Mouse (Mus musculus) MEL (cell line): ENCODE measurements at regions not wholly inside any gene's neighbourhood (a gene's known extent, or its start where the extent isn't known, plus 50 kb on each side); places are given as distances from the start of the nearest gene placed in this dataset.

ENCODE experiments used
- DNase-seq: peaks from one replicate; pipeline ENCODE4 v3.0.0; 2011; ENCODE audit warnings: low read depth, low spot score
- H3K27ac ChIP-seq: 2 replicates; pipeline ENCODE4 v1.5.1; 2012; ENCODE audit warnings: low read depth, mild to moderate bottlenecking, control low read depth, low read length, moderate library complexity; ENCODE audit not compliant: control insufficient read depth
- H3K27me3 ChIP-seq, 2 experiments: fragments of 150-350 bp in 1 of 2; sonication (generic) in 1 of 2; 2 replicates each; pipeline ENCODE4 v1.6.1; 2012; ENCODE audit warnings: low read length in 2 of 2, mild to moderate bottlenecking in 2 of 2, improper control_type of control experiment in 1 of 2, moderate library complexity in 1 of 2; ENCODE audit not compliant: insufficient read depth in 2 of 2, control insufficient read depth in 1 of 2
- H3K36me3 ChIP-seq, 2 experiments: 2 replicates each; pipeline ENCODE4 v1.6.1; 2012 to 2014; ENCODE audit warnings: low read length in 2 of 2, improper control_type of control experiment in 1 of 2, inconsistent platforms in 1 of 2, mild to moderate bottlenecking in 1 of 2; ENCODE audit not compliant: insufficient read depth in 2 of 2, control insufficient read depth in 1 of 2
- H3K4me1 ChIP-seq, 2 experiments: fragments of 150-350 bp in 1 of 2; sonication (generic) in 1 of 2; 2 replicates each; pipeline ENCODE4 v1.6.1; 2012; ENCODE audit warnings: low read length in 2 of 2, improper control_type of control experiment in 1 of 2, mild to moderate bottlenecking in 1 of 2; ENCODE audit not compliant: insufficient read depth in 2 of 2, control insufficient read depth in 1 of 2
- H3K4me3 ChIP-seq, 2 experiments: fragments of 150-350 bp in 1 of 2; sonication (generic) in 1 of 2; 2 replicates each; pipeline ENCODE4 v1.5.1; 2012; ENCODE audit warnings: low read depth in 2 of 2, low read length in 2 of 2, mild to moderate bottlenecking in 2 of 2, moderate library complexity in 2 of 2, control low read depth in 1 of 2, improper control_type of control experiment in 1 of 2; ENCODE audit not compliant: control insufficient read depth in 1 of 2, insufficient read depth in 1 of 2
- H3K79me2 ChIP-seq: 2 replicates; pipeline ENCODE4 v1.6.1; 2012; ENCODE audit warnings: mild to moderate bottlenecking, low read length, moderate library complexity; ENCODE audit not compliant: control insufficient read depth, poor library complexity, insufficient read depth
- H3K9ac ChIP-seq: 2 replicates; pipeline ENCODE4 v1.6.1; 2012; ENCODE audit warnings: low read depth, mild to moderate bottlenecking, control low read depth, low read length, moderate library complexity; ENCODE audit not compliant: control insufficient read depth, poor library complexity, severe bottlenecking
- H3K9me3 ChIP-seq: fragments of 150-350 bp; sonication (generic); replicated peaks from 2 replicates; pipeline ENCODE4 v1.6.1; 2012; ENCODE audit warnings: mild to moderate bottlenecking, low read length, improper control_type of control experiment, moderate library complexity; ENCODE audit not compliant: insufficient read depth
- BHLHE40 ChIP-seq: IDR thresholded peaks from 2 replicates; pipeline ENCODE4 v1.6.1; 2012; ENCODE audit warnings: low read depth, mild to moderate bottlenecking, inconsistent platforms, low read length, improper control_type of control experiment, borderline replicate concordance
- CHD1 ChIP-seq: IDR thresholded peaks from 2 replicates; pipeline ENCODE4 v1.6.1; 2012; ENCODE audit warnings: low read depth, mild to moderate bottlenecking, inconsistent platforms, low read length, improper control_type of control experiment
- CHD2 ChIP-seq: IDR thresholded peaks from 2 replicates; pipeline ENCODE4 v1.6.1; 2011; ENCODE audit warnings: low read length, improper control_type of control experiment
- EP300 ChIP-seq, 2 experiments: IDR thresholded peaks; 2 replicates each; pipeline ENCODE4 v1.6.1; 2011; ENCODE audit warnings: improper control_type of control experiment in 2 of 2, low read length in 2 of 2, low read depth in 1 of 2, mild to moderate bottlenecking in 1 of 2
- GABPA ChIP-seq: IDR thresholded peaks from 2 replicates; pipeline ENCODE4 v1.6.1; 2012; ENCODE audit warnings: low read depth, mild to moderate bottlenecking, inconsistent platforms, low read length, improper control_type of control experiment, moderate library complexity
- JUND ChIP-seq: IDR thresholded peaks from 2 replicates; pipeline ENCODE4 v1.6.1; 2011; ENCODE audit warnings: low read depth, mild to moderate bottlenecking, improper control_type of control experiment, low read length
- MEF2A ChIP-seq: IDR thresholded peaks from 2 replicates; pipeline ENCODE4 v1.6.1; 2014; ENCODE audit warnings: low read depth, mild to moderate bottlenecking, inconsistent platforms, low read length, improper control_type of control experiment; ENCODE audit not compliant: poor library complexity, insufficient replicate concordance, severe bottlenecking; ENCODE audit errors: extremely low read depth
- MXI1 ChIP-seq: IDR thresholded peaks from 2 replicates; pipeline ENCODE4 v1.6.1; 2011; ENCODE audit warnings: mild to moderate bottlenecking, low read depth, low read length, improper control_type of control experiment
- MYB ChIP-seq: IDR thresholded peaks from 2 replicates; pipeline ENCODE4 v1.6.1; 2011; ENCODE audit warnings: mild to moderate bottlenecking, low read depth, low read length, improper control_type of control experiment
- NRF1 ChIP-seq: IDR thresholded peaks from 2 replicates; pipeline ENCODE4 v1.6.1; 2014; ENCODE audit warnings: low read depth, mild to moderate bottlenecking, inconsistent platforms, low read length, improper control_type of control experiment, moderate library complexity; ENCODE audit not compliant: poor library complexity, insufficient read depth, severe bottlenecking
- POLR2AphosphoS2 ChIP-seq: IDR thresholded peaks from 2 replicates; pipeline ENCODE4 v1.6.1; 2011; ENCODE audit warnings: low read length, improper control_type of control experiment
- TAL1 ChIP-seq: IDR thresholded peaks from 2 replicates; pipeline ENCODE4 v1.6.1; 2012; ENCODE audit warnings: mild to moderate bottlenecking, inconsistent platforms, low read length, moderate library complexity, mixed read lengths
- TBP ChIP-seq: IDR thresholded peaks from 2 replicates; pipeline ENCODE4 v1.8.0; 2011; ENCODE audit warnings: low read depth, low read length, improper control_type of control experiment
- TCF12 ChIP-seq: IDR thresholded peaks from 2 replicates; pipeline ENCODE4 v1.6.1; 2014; ENCODE audit warnings: low read depth, mild to moderate bottlenecking, inconsistent platforms, low read length, improper control_type of control experiment, moderate library complexity
- USF2 ChIP-seq, 2 experiments: IDR thresholded peaks; 2 replicates each; pipeline ENCODE4 v1.6.1; 2011 to 2012; ENCODE audit warnings: improper control_type of control experiment in 2 of 2, low read length in 2 of 2, borderline replicate concordance in 1 of 2, inconsistent platforms in 1 of 2, low read depth in 1 of 2, mild to moderate bottlenecking in 1 of 2; ENCODE audit not compliant: insufficient read depth in 1 of 2
- ZC3H11A ChIP-seq: IDR thresholded peaks from 2 replicates; pipeline ENCODE4 v1.6.1; 2012; ENCODE audit warnings: low read depth, mild to moderate bottlenecking, inconsistent platforms, low read length, improper control_type of control experiment
- ZMIZ1 ChIP-seq: IDR thresholded peaks from 2 replicates; pipeline ENCODE4 v1.6.1; 2012; ENCODE audit warnings: low read depth, mild to moderate bottlenecking, inconsistent platforms, low read length, improper control_type of control experiment, moderate library complexity

DNA sequence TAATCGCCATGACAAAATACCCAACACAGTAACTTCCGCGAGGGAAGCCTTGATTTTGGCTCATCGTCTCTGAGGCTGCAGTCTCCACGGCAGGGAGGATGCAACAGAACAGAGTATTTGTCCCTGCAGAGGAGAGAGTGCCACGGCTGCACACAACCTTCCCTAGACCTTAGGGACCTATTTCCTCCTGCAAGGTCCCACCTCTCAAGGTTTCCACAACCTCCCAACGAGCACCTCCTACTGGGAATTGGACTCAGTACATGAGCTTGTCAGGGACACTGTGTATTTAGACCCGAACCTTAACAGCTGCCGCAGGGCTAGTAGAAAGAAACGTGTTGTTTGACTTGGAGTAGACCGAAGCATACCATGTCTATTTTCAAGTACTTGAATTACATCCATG lies 108.8 kb upstream of the Gas2 start:
- no peak for TF ChIP-seq TBP
- TF ChIP-seq CHD1, result no peak
- no peak for TF ChIP-seq EP300 (IDR thresholded peaks at IDR 0.05; ENCODE audit: low read depth in 1 of 2, low read length in 2 of 2)
- no peak for TF ChIP-seq TAL1
- no peak for TF ChIP-seq POLR2AphosphoS2
- no peak for TF ChIP-seq USF2 (IDR thresholded peaks at IDR 0.05; ENCODE audit: borderline replicate concordance in 1 of 2, insufficient read depth in 1 of 2, low read depth in 1 of 2, low read length in 2 of 2)
- TF ChIP-seq ZC3H11A, result no peak
- TF ChIP-seq NRF1, result no peak
- no peak for TF ChIP-seq BHLHE40
- TF ChIP-seq MXI1, result no peak
- TF ChIP-seq, all 39 proteins: peak for 0
- Histone ChIP-seq H3K9ac (no peak overlapping the region), H3K9me3 (no peaks in the 10 kb centered on the region)

DNA sequence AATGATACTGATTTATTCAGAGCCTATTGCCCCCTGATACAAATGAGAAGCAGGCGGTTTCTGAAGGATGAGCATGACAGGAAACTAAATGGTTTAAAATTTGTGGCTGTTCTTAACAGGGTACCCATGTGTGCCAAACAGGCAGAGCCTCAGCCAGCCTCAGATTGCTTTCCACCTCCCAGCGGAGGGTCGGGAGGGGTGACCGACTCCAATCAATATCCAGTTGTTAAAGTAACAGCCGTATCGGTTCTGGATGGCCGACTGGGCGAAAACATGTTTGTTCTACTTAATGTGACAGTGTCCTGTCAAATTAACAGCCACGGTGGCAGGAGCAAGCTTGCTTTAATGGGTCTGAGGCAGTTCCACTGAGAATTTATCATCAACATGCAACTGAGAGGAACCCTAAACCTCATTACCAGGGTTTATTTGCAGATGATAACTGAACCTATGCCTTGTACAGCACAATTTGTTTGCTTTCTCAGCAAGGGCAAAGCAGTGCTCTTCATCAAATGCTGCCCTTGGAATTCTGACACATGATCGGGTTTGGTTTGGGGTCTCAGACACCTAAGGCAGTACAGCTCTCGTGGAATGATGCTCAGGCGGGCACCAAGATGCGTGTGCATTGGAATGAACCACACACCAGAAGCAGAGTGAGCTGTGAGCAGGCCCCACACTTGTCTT lies 107.5 kb upstream of the Gas2 start:
- no peak for TF ChIP-seq MEF2A
- TF ChIP-seq, all 39 proteins: peak for 0
- H3K4me1 ChIP-seq, result no peaks in the 10 kb centered on the region
- no peak overlapping the region for H3K9ac ChIP-seq
- no peak overlapping the region for H3K27ac ChIP-seq
- H3K79me2 ChIP-seq, result no peaks in the 10 kb centered on the region
- no peaks in the 10 kb centered on the region for H3K9me3 ChIP-seq
- no peak for DNase-seq
- no peak overlapping the region for H3K4me3 ChIP-seq
- no peaks in the 10 kb centered on the region for H3K36me3 ChIP-seq
- H3K27me3 ChIP-seq, result no peaks in the 10 kb centered on the region; a peak in 1 of 4 replicates

More for the DNA sequence above, 108.8 kb upstream of the Gas2 start:
- H3K79me2 ChIP-seq, result no peaks in the 10 kb centered on the region
- no peaks in the 10 kb centered on the region for H3K4me1 ChIP-seq
- H3K27me3 ChIP-seq, result no peaks in the 10 kb centered on the region; a peak in 1 of 4 replicates
- no peaks in the 10 kb centered on the region for H3K36me3 ChIP-seq
- H3K4me3 ChIP-seq, result no peak overlapping the region
- H3K27ac ChIP-seq, result no peak overlapping the region
- no peak for DNase-seq

DNA sequence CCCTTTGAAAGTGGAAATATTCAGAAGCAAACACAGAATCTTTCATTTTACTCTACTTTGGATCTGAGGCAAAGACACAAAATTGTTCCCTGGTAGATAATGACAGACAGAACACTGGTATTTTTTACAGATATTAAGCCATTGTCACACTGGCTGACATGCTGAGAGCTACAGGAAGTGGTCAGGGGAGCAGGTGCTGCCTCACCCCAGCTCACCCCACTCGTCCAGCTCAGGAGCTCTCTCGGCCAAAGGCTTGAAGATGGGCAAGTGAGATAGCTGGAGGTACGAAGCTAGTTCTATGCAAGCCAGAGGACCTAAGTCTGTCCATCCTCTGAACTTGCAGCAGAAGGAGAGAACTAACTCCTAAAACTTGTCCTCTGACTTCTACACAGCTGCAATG lies 105.6 kb upstream of the Gas2 start:
- TF ChIP-seq CHD1 (no peak), CHD2 (no peak), JUND (no peak), ZMIZ1 (no peak), GABPA (no peak), MYB (no peak), EP300 (IDR thresholded peaks at IDR 0.05; ENCODE audit: low read depth in 1 of 2, low read length in 2 of 2) (no peak), TCF12 (no peak)
- no peaks in the 10 kb centered on the region for H3K9me3 ChIP-seq
- H3K79me2 ChIP-seq, result no peaks in the 10 kb centered on the region
- H3K4me1 ChIP-seq, result no peaks in the 10 kb centered on the region
- H3K36me3 ChIP-seq, result no peaks in the 10 kb centered on the region
- H3K4me3 ChIP-seq, result no peak overlapping the region
- H3K27ac ChIP-seq, result no peak overlapping the region
- no peak for DNase-seq
- no peak overlapping the region for H3K9ac ChIP-seq
- no peaks in the 10 kb centered on the region; a peak in 1 of 4 replicates for H3K27me3 ChIP-seq
